Mouse (Mus musculus): ENCODE measurements around the gene Ugt1a9. TPM values are rescaled to one million over a fixed set of nuclear protein-coding genes. Genes with fewer than 3 reads are reported as not detected.

Ugt1a9 gene
- 437 TPM for polyA plus RNA-seq (2014; fragmentation: Illumina TruSeq; extraction: RNeasy Lipid Tissue Mini Kit (QIAGEN cat#74804); ENCODE audit: low read depth, low replicate concordance)

DNA sequence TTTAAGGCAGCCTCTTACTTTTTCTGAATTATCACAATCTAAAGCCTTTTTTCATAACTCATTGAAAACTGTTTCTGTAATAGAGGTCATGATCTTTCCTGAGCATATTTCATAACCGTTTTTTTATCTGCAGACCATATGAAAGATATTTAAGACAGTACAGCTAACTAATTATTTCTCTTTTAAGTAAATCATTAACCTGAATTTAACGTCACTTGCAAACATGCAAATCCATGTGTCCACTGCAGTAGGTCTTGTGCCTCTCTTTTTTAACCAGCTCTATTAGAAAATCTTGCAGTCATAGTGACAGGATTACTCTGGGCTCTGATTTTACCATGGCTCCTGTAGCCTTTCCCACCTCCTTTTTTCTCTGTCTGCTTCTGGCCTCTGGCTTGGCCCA is at the start of gene Ugt1a9:
Gene Ugt1a9 (plus strand): TSS at position 306 of the 400 bp plus-strand sequence.

DNA sequence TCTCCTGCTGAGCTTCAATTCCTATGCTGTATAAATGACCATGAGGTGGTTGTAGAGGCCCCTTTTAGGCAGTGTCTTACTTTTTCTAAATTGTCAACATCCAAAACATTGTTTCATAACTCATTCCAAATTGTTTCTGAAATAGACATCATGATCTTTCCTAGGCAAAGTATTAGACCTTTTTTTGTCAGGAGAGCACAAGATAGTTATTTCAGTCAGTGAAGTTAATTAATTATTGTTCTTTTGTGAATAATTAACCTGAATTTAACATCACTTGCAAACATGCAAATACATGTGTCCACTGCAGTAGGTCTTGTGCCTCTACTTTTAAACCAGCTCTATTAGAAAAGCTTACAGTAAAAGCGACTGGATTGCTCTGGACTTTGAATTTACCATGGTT is 15.5 kb upstream of the Ugt1a9 start, which contains the start of gene Ugt1a10:
Gene Ugt1a10 (plus strand): TSS at position 301 of the 400 bp plus-strand sequence.

DNA sequence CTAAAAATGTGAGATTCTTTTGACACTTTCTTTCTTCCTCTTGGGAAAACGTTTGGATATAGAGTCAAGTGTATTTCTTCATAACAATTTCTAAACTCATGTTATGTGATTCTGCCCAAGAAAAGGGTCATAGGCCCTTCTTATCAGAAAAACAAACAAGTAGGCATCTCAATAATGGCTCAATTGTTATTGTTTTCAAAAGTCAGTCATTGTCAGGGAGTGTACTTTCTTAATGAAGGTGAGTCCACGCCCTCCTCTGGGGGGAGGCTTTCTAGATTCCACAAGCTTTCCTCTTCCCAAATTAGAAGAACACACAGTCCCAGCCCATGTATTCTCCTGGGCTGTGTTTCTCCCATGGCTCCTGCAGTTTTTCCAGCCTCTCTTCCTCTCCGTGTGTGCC is 16.9 kb downstream of the Ugt1a9 start, which contains the start of gene Ugt1a8:
Gene Ugt1a8 (plus strand): TSS at position 301 of the 400 bp plus-strand sequence.

DNA sequence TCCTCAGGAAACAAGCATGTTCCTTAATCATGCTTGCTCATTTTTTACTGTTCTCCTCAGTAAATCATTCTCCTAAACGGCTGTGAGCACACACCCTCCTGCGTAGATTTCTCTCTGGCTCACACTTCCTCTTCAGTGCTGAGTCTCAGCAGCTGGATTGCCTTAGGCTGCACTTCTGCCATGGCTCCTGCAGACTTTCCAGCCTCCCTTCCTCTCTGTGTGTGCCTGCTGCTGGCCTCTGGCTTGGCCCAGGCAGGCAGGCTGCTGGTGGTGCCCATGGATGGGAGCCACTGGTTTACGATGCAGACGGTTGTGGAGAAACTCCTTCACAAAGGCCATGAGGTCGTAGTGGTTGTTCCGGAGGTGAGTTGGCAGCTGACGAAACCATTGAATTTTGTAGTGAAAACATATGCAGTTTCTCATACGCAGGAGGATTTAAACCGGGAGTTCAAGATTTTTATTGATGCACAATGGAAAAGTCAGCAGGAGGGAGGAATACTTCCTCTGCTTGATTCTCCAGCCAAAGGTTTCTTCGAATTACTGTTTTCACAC is 24.4 kb downstream of the Ugt1a9 start, which contains the start of gene Ugt1a7c:
Gene Ugt1a7c (plus strand): TSS at position 122 of the 552 bp plus-strand sequence.

DNA sequence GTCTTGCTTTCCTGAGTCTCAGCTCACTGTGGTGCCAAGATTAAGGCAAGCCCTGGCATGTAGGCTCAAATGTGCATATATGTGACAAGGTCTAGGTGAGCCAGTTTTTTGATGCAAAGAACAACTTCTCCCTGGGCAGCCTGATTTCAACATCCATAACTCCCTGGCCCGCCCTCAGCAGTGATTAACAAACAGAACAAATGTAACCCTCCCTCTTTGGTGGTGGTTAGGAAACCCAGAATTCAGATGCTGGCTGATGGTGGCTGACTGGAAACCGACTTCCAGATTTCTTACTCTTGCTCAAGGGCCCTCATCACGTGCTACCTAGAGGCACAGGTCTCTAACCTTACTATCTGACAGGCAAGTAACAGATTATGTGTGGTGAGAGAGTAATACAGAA is 32.4 kb downstream of the Ugt1a9 start, which contains the start of gene Ugt1a6b:
Gene Ugt1a6b (plus strand): TSS at position 234 of the 400 bp plus-strand sequence.

DNA sequence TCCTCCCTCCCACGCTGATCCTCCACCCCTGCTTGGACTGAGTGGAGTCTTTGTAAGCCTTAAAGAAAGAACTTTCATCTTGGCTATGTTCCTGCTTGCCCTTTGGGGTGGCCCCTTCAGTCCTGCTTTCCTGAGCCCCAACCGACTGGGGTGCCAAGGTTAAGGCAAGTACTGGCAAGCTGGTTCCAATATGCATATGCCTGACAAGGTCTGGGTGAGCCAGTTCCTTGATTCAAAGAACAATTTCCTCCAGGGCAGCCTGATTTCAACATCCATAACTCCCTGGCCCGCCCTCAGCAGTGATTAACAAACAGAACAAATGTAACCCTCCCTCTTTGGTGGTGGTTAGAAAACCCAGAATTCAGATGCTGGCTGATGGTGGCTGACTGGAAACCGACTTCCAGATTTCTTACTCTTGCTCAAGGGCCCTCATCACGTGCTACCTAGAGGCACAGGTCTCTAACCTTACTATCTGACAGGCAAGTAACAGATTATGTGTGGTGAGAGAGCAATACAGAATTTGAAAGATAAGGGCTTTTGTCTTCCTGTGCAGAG is 63.9 kb downstream of the Ugt1a9 start, which contains the start of gene Ugt1a6a:
Gene Ugt1a6a (plus strand): TSS at position 353 of the 555 bp plus-strand sequence.

DNA sequence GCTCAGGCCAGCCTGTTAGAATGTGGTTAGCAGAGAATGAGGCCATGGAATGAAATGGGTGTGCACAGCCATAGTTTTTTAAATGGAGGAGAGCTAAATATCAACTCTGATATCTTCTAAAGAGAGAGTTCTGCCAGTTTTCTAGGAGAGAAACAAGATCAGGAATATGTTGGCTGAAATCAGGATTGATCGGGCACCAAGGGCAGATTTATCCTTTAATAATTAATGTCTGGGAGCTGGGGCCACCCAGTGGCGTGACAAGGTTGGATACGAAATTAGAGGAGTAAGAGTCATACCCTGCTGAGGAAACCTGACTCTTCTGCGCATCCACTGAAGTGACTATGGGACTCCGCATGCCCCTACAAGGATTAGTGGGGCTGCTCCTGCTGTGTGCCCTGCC is 95.1 kb downstream of the Ugt1a9 start, which contains the start of gene Ugt1a5:
Gene Ugt1a5 (plus strand): TSS at position 302 of the 400 bp plus-strand sequence.

DNA sequence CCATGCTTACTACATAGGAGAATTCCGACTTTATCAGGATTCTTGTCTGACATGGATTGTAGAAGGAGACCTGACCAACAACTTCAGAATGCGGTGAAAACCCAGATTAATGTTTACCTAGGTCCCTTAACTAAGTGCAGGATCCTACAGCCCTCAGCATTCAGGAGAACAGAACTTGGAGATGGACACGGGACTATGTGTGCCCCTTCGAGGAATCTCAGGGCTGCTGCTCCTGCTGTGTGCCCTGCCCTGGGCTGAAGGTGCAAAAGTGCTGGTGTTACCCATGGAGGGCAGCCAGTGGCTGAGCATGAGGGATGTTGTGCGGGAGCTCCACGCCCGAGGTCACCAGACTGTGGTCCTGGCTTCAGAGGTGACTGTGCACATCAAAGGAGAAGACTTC is 129.9 kb downstream of the Ugt1a9 start, which contains the start of gene Ugt1a2:
Gene Ugt1a2 (plus strand): TSS at position 146 of the 400 bp plus-strand sequence.

DNA sequence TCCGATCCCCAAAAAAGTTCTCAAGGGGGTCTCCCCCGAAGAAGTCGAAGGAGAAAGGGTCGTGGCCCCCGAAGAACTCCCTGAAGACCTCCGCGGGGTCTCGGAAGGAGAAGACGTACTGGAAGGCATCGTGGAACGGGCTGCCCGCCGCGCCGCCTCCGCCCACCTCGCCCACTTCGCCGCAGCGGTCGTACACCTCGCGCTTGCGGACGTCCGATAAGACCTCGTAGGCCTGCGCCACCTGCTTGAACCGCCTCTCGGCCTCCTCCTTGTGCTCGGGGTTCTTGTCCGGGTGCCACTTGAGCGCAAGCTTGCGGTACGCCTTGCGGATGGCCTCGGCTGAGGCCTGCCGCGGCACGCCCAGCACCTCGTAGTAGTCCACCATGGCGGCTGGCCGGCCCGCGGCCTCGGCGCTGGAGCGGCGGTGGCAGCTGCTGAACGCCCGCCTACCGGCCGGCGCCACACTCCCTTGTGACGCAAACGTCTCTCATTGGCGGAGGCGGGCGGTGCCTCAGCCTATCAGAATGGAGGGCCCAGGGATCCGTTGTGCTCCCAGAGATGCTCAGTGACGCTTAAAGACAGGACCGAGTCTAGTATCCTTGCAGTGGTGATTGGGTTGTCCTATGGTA is 134.8 kb downstream of the Ugt1a9 start, which contains the start of gene Dnajb3:
Gene Dnajb3 (minus strand): TSS at position 489 of the 629 bp plus-strand sequence.

DNA sequence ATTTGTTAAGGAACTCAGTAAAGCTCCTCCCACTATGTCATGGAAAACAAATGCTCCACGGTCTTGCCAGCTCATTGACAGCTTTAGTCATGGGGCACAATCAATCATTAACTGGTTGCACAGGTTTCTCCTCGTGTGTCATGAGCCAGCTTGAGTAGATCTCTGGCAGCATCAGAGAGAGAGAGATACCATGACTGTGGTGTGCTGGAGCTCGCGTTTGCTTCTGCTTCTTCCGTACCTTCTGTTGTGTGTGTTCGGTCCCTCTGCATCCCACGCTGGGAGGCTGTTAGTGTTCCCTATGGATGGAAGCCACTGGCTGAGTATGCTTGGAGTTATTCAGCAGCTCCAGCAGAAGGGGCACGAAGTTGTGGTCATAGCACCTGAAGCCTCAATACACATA is 141.2 kb downstream of the Ugt1a9 start, which contains the start of gene Ugt1a1:
Gene Ugt1a1 (plus strand): TSS at position 148 of the 400 bp plus-strand sequence.

DNA sequence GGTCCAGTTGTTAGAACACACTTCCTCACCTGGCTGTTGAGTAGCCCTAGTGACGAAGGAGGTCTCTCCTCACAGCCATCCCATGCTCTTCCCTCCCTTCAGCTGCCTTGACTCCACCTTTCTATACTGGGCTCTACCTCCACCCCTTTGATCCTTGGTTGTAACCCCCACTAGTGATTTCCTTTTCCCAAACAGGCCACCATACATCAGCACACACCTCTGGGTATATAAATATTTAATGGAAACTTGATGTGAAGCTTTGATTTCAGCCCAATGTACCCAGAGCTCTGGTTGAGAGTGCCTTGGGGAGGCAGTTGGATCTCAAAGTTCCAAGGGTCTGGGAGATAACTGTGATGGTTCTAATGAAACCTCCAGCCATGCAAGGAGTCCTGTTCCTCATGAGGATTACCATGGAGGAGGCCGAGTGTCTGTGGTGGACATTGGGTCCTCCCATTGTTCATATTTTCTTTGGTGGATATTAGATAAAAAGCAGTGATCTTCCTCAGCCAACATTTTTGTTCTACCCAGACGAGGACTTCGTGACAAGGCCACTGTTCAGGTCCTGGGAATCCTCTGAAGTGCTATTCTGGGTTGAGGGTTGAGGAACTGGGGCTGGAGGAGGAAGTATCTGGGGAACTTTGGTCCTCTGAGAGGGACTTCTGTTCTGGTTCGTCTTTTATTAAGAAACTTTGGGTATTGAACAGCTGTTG is 156.2 kb downstream of the Ugt1a9 start, which contains the start of gene Mroh2a:
Gene Mroh2a (plus strand): TSS at position 317 of the 710 bp plus-strand sequence.

Other genes with a start within 250 kb of the Ugt1a9 start
- gene Dgkd, start 217.5 kb upstream of the Ugt1a9 start, polyA plus RNA-seq (2014; fragmentation: Illumina TruSeq; extraction: RNeasy Lipid Tissue Mini Kit (QIAGEN cat#74804); ENCODE audit: low read depth, low replicate concordance), result 11.4 TPM
- gene Usp40, start 62.2 kb upstream of the Ugt1a9 start, polyA plus RNA-seq (2014; fragmentation: Illumina TruSeq; extraction: RNeasy Lipid Tissue Mini Kit (QIAGEN cat#74804); ENCODE audit: low read depth, low replicate concordance), result 28.0 TPM
- gene Ugt1a10, start 15.4 kb upstream of the Ugt1a9 start, polyA plus RNA-seq (2014; fragmentation: Illumina TruSeq; extraction: RNeasy Lipid Tissue Mini Kit (QIAGEN cat#74804); ENCODE audit: low read depth, low replicate concordance), result 6.3 TPM
- gene Ugt1a8, start 17.0 kb downstream of the Ugt1a9 start, polyA plus RNA-seq (2014; fragmentation: Illumina TruSeq; extraction: RNeasy Lipid Tissue Mini Kit (QIAGEN cat#74804); ENCODE audit: low read depth, low replicate concordance), result not detected
- 38.6 TPM for gene Ugt1a7c, start 24.3 kb downstream of the Ugt1a9 start, polyA plus RNA-seq (2014; fragmentation: Illumina TruSeq; extraction: RNeasy Lipid Tissue Mini Kit (QIAGEN cat#74804); ENCODE audit: low read depth, low replicate concordance)
- gene Ugt1a6b, start 32.5 kb downstream of the Ugt1a9 start, polyA plus RNA-seq (2014; fragmentation: Illumina TruSeq; extraction: RNeasy Lipid Tissue Mini Kit (QIAGEN cat#74804); ENCODE audit: low read depth, low replicate concordance), result 92.8 TPM
- 60.2 TPM for gene Ugt1a6a, start 64.0 kb downstream of the Ugt1a9 start, polyA plus RNA-seq (2014; fragmentation: Illumina TruSeq; extraction: RNeasy Lipid Tissue Mini Kit (QIAGEN cat#74804); ENCODE audit: low read depth, low replicate concordance)
- 306 TPM for gene Ugt1a5, start 95.2 kb downstream of the Ugt1a9 start, polyA plus RNA-seq (2014; fragmentation: Illumina TruSeq; extraction: RNeasy Lipid Tissue Mini Kit (QIAGEN cat#74804); ENCODE audit: low read depth, low replicate concordance)
- gene Ugt1a2, start 129.8 kb downstream of the Ugt1a9 start, polyA plus RNA-seq (2014; fragmentation: Illumina TruSeq; extraction: RNeasy Lipid Tissue Mini Kit (QIAGEN cat#74804); ENCODE audit: low read depth, low replicate concordance), result 0.42 TPM
- not detected for gene Dnajb3, start 135.0 kb downstream of the Ugt1a9 start, polyA plus RNA-seq (2014; fragmentation: Illumina TruSeq; extraction: RNeasy Lipid Tissue Mini Kit (QIAGEN cat#74804); ENCODE audit: low read depth, low replicate concordance)
- 891 TPM for gene Ugt1a1, start 141.2 kb downstream of the Ugt1a9 start, polyA plus RNA-seq (2014; fragmentation: Illumina TruSeq; extraction: RNeasy Lipid Tissue Mini Kit (QIAGEN cat#74804); ENCODE audit: low read depth, low replicate concordance)
- 0.42 TPM for gene Mroh2a, start 156.2 kb downstream of the Ugt1a9 start, polyA plus RNA-seq (2014; fragmentation: Illumina TruSeq; extraction: RNeasy Lipid Tissue Mini Kit (QIAGEN cat#74804); ENCODE audit: low read depth, low replicate concordance)
- gene Hjurp, start 206.8 kb downstream of the Ugt1a9 start, polyA plus RNA-seq (2014; fragmentation: Illumina TruSeq; extraction: RNeasy Lipid Tissue Mini Kit (QIAGEN cat#74804); ENCODE audit: low read depth, low replicate concordance), result 44.3 TPM
- gene Trpm8, start 206.9 kb downstream of the Ugt1a9 start, polyA plus RNA-seq (2014; fragmentation: Illumina TruSeq; extraction: RNeasy Lipid Tissue Mini Kit (QIAGEN cat#74804); ENCODE audit: low read depth, low replicate concordance), result not detected